Mouse (Mus musculus) lung, adult 2 months (tissue): ENCODE measurements around the gene Sergef.

ENCODE experiments used
- CTCF ChIP-seq: fragments of 200-500 bp; IDR thresholded peaks from 2 replicates; pipeline ENCODE4 v1.5.1; 2011; ENCODE audit warnings: mild to moderate bottlenecking, low read length, control low read depth; ENCODE audit not compliant: insufficient read depth
- POLR2A ChIP-seq: fragments of 200-500 bp; IDR thresholded peaks from 2 replicates; pipeline ENCODE4 v1.6.1; 2011; ENCODE audit warnings: low read depth, mild to moderate bottlenecking, control low read depth, low read length, borderline replicate concordance; ENCODE audit errors: extremely low read depth

DNA sequence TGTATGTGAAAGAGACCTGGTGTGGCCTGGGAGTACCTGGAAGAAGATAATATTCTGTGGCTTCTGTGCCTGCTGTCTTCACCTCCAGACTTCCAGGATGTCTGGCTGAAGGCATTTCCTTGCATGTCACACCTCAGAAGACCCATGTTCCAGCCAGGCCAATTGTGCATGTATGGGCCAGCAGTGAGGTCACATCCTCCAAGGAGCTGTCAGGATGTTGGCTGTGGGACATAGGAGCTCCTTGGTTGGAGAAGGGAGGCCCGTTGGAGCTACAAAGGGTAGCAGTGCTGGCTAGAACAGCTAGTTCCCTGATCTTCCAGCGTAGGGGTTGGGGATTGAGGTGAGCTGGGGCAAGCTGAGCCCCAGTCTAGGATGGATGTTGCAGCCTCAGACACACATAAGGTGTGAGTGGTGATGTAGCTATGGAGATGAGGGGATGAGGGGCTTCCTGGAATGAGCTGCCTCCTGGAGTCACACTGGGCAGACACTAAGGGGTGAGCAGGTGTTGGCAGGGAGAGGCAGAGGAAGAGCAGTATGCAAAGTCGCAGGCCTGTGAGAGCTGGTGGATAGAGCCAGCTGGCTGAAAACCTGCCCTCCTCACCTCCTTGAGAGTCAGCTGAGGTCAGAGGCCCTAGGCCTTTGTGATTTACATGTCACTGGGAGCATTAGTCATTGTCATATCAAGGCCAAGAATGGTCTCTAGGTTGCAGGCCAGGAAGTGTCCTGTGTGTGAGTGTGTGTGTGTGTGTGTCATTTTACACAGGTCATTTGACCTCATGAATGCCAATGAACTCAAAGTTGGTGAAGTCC lies 238.0 kb downstream of the Sergef start:
- TF ChIP-seq POLR2A (no peak), CTCF (no peak)
